Mouse (Mus musculus) MEL (cell line): ENCODE data around the gene Rnaseh2b.

ENCODE experiments used
- CTCF ChIP-seq, 3 experiments: IDR thresholded peaks in 2 of 3; conservative IDR thresholded peaks in 1 of 3; 2 replicates each; pipeline ENCODE4 v1.5.1; 2011 to 2012; ENCODE audit warnings: low read length in 3 of 3, low read depth in 2 of 3, mild to moderate bottlenecking in 2 of 3, improper control_type of control experiment in 1 of 3, inconsistent platforms in 1 of 3, mixed read lengths in 1 of 3, moderate library complexity in 1 of 3; ENCODE audit not compliant: control insufficient read depth in 1 of 3, insufficient read depth in 1 of 3, poor library complexity in 1 of 3, severe bottlenecking in 1 of 3
- MAZ ChIP-seq: IDR thresholded peaks from 2 replicates; pipeline ENCODE4 v1.6.1; 2012; ENCODE audit warnings: low read depth, mild to moderate bottlenecking, inconsistent platforms, low read length, improper control_type of control experiment
- MXI1 ChIP-seq: IDR thresholded peaks from 2 replicates; pipeline ENCODE4 v1.6.1; 2011; ENCODE audit warnings: mild to moderate bottlenecking, low read depth, low read length, improper control_type of control experiment
- MYC ChIP-seq: IDR thresholded peaks from 2 replicates; pipeline ENCODE4 v1.6.1; 2011; ENCODE audit warnings: low read depth, mild to moderate bottlenecking, low read length, improper control_type of control experiment, moderate library complexity
- USF1 ChIP-seq: IDR thresholded peaks from 2 replicates; pipeline ENCODE4 v1.6.1; 2014; ENCODE audit warnings: low read depth, mild to moderate bottlenecking, inconsistent platforms, low read length, improper control_type of control experiment, moderate library complexity
- ZMIZ1 ChIP-seq: IDR thresholded peaks from 2 replicates; pipeline ENCODE4 v1.6.1; 2012; ENCODE audit warnings: low read depth, mild to moderate bottlenecking, inconsistent platforms, low read length, improper control_type of control experiment, moderate library complexity

DNA sequence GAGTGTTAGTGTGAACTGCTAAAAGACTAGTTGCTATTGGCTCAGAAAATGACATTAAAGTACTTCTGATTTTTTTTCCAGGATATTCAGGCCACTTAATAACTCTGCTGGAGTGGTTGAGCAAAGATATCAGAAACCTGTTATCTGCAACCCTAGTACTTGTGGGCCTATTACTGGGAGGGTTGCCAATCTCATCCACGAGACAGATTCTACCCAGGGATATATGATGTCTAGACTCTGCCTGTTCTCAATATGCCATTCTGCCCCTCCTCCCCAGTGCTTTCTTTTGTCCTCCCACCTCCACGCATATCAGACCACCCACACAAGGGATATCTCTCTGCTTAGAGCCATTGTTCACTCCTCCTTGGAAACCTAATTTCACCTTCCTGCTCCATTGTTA is 48.9 kb upstream of the Rnaseh2b start:
- TF ChIP-seq CTCF (IDR thresholded peaks at IDR 0.05 in 2 of 3, conservative IDR thresholded peaks at IDR 0.05 in 1 of 3; ENCODE audit: control insufficient read depth in 1 of 3, insufficient read depth in 1 of 3, low read depth in 2 of 3, low read length in 3 of 3, poor library complexity in 1 of 3, severe bottlenecking in 1 of 3): no peak
- no peak for TF ChIP-seq MXI1
- TF ChIP-seq ZMIZ1: no peak
- no peak for TF ChIP-seq MAZ
- no peak for TF ChIP-seq USF1
- TF ChIP-seq MYC: no peak
